Mouse (Mus musculus) embryonic facial prominence, embryonic 12.5 days (tissue): ENCODE measurements at regions not wholly inside any gene's neighbourhood (a gene's known extent, or its start where the extent isn't known, plus 50 kb on each side); places are given as distances from the start of the nearest gene placed in this dataset.

Source experiments
- ATAC-seq: fragments of 200-750 bp; cut with Nextera tagmentation; 2 replicates; pipeline ENCODE4 v1.8.0; 2017; ENCODE audit not compliant: insufficient number of reproducible peaks, insufficient read depth, low FRiP score, low TSS enrichment
- H3K27ac ChIP-seq: fragments of 300-500 bp; sonication (generic); 2 replicates; pipeline ENCODE4 v1.5.1; 2016; ENCODE audit warnings: mild to moderate bottlenecking
- H3K27me3 ChIP-seq: fragments of 300-500 bp; sonication (generic); 2 replicates; pipeline ENCODE4 v1.6.1; 2016; ENCODE audit warnings: mild to moderate bottlenecking, moderate library complexity
- H3K36me3 ChIP-seq: fragments of 300-500 bp; sonication (generic); 2 replicates; pipeline ENCODE4 v1.6.1; 2016; ENCODE audit warnings: mild to moderate bottlenecking
- H3K4me1 ChIP-seq: fragments of 300-500 bp; sonication (generic); 2 replicates; pipeline ENCODE4 v1.6.1; 2016
- H3K4me2 ChIP-seq: fragments of 300-500 bp; sonication (generic); replicated peaks from 2 replicates; pipeline ENCODE4 v1.6.1; 2016; ENCODE audit warnings: mild to moderate bottlenecking, moderate library complexity
- H3K4me3 ChIP-seq: fragments of 300-500 bp; sonication (generic); 2 replicates; pipeline ENCODE4 v1.5.1; 2016; ENCODE audit warnings: mild to moderate bottlenecking
- H3K9ac ChIP-seq: fragments of 300-500 bp; sonication (generic); 2 replicates; pipeline ENCODE4 v1.6.1; 2016; ENCODE audit warnings: mild to moderate bottlenecking, moderate library complexity
- H3K9me3 ChIP-seq: fragments of 300-500 bp; sonication (generic); 2 replicates; pipeline ENCODE4 v1.6.1; 2016; ENCODE audit warnings: mild to moderate bottlenecking, moderate library complexity
- WGBS: fragments of 180-500 bp; shearing (Covaris S2); methylation state at CpG from one replicate; pipeline ENCODE4 v1.1.7; 2016; 5-methylcytosine and 5-hydroxymethylcytosine counted together

GRCm38 (mm10) chr10:38573728-38574127 is 247.9 kb downstream of the Rfpl4b start:
- no peaks in the 10 kb centered on the region for H3K9me3 ChIP-seq
- no peaks in the 10 kb centered on the region for H3K27me3 ChIP-seq
- no peak overlapping the region for H3K27ac ChIP-seq
- H3K36me3 ChIP-seq = no peaks in the 10 kb centered on the region
- no peak overlapping the region for H3K9ac ChIP-seq
- H3K4me1 ChIP-seq = 0 out of 2 replicates have a peak, but pooled peaks cover 2% of the 10 kb centered on the region
- no peak overlapping the region for H3K4me3 ChIP-seq
- H3K4me2 ChIP-seq = no peak overlapping the region
- no peak for ATAC-seq
- WGBS = 60% methylated on average over 1 of the region's 1 CpGs

DNA sequence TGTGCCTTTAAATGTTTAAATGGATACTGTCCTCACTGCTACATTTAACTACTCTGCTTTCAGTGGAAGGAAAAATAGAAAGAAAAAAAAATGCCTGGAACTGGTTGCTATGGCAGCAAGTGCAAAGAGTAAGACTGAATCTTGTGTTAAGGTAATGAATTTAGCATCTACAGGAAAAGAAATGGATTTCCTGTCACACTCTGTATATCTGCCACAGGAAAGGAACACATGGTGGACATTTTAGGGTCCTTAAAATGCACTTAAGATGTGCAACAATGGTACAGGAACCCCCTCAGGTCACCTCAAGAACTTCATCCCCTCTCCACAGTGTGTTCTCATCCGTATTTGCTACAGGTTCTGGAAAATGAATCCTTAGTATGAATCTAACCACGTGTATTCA is 248.4 kb downstream of the Rfpl4b start:
- 60% methylated on average over 2 of the region's 2 CpGs for WGBS
- no peak for ATAC-seq
- no peaks in the 10 kb centered on the region for H3K9me3 ChIP-seq
- no peak overlapping the region for H3K27ac ChIP-seq
- no peaks in the 10 kb centered on the region for H3K27me3 ChIP-seq
- H3K4me3 ChIP-seq = no peak overlapping the region
- H3K4me2 ChIP-seq = no peak overlapping the region
- H3K9ac ChIP-seq = no peak overlapping the region
- H3K36me3 ChIP-seq = no peaks in the 10 kb centered on the region
- H3K4me1 ChIP-seq = 0 out of 2 replicates have a peak, but pooled peaks cover 2% of the 10 kb centered on the region

DNA sequence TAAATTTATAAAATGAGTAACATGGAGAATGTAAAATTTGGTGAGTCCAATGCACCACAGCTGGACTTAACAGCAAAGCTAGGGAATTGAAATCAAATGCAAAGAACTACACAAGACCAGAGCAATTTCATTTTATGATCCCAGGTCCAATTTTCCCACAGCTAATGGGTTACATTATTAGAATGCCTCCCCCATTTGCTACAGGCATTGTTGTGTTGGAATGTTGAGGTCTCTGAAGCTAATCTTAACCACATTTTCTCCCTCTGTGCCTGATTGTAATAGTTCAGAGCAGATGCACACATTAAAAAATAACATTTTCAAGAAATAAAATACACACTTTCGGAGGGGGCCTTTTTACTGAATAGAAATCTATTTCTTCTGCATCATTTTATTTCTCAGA is 254.3 kb downstream of the Rfpl4b start:
- ATAC-seq = no peak
- Histone ChIP-seq H3K4me3 (no peak overlapping the region), H3K9me3 (no peaks in the 10 kb centered on the region), H3K9ac (no peak overlapping the region), H3K27ac (no peak overlapping the region), H3K27me3 (no peaks in the 10 kb centered on the region), H3K4me2 (no peak overlapping the region), H3K4me1 (no peaks in the 10 kb centered on the region), H3K36me3 (no peaks in the 10 kb centered on the region)
- 70% methylated on average over 1 of the region's 1 CpGs for WGBS

- H3K4me1 ChIP-seq = no peaks in the 10 kb centered on the region
- no peak overlapping the region for H3K27ac ChIP-seq
- H3K4me2 ChIP-seq = no peak overlapping the region
- H3K9me3 ChIP-seq = no peaks in the 10 kb centered on the region
- H3K27me3 ChIP-seq = no peaks in the 10 kb centered on the region
- WGBS = 26% methylated on average over 1 of the region's 1 CpGs
- H3K9ac ChIP-seq = no peak overlapping the region
- ATAC-seq = no peak
- H3K4me3 ChIP-seq = no peak overlapping the region
- H3K36me3 ChIP-seq = no peaks in the 10 kb centered on the region
Observed at GRCm38 (mm10) chr10:38566361-38566760, 255.2 kb downstream of the Rfpl4b start.

DNA sequence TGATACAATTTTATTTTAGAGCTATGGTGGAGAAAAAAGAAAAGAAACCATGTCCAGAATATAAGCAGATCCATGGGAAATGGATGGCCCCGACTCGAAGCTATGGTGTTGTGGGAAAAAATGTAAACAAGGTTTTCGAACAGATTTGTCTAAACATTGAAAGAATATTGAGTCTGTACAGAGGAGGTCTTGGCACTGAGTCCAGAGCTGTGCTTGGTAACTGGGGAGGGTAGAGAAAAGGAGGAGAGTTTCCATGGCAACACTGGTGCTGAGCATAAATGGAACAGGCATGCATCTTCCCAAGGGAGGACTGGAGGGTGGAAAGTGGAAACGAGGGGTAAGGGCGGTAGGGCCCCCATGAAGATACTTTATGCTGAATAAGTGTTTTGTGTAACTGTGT is 266.5 kb downstream of the Rfpl4b start:
- H3K4me3 ChIP-seq = no peak overlapping the region
- H3K27ac ChIP-seq = peak overlapping the region; percentile 41; the same call in 1 of the 2 replicates
- no peaks in the 10 kb centered on the region for H3K9me3 ChIP-seq
- peaks cover 10% of the 10 kb centered on the region for H3K4me1 ChIP-seq
- H3K4me2 ChIP-seq = no peak overlapping the region
- H3K9ac ChIP-seq = no peak overlapping the region
- WGBS = 28% methylated on average over 5 of the region's 5 CpGs
- no peaks in the 10 kb centered on the region for H3K27me3 ChIP-seq
- no peaks in the 10 kb centered on the region for H3K36me3 ChIP-seq
- ATAC-seq = peak; percentile 71; the same call in 1 of the 2 replicates

GRCm38 (mm10) chr10:38553688-38554680 is 267.6 kb downstream of the Rfpl4b start:
- Histone ChIP-seq H3K4me3 (peak overlapping the region; percentile 19; the same call in 1 of the 2 replicates), H3K9ac (no peak overlapping the region; the same call in 1 of the 2 replicates), H3K27me3 (no peaks in the 10 kb centered on the region), H3K9me3 (no peaks in the 10 kb centered on the region), H3K4me2 (peak overlapping the region; percentile 47), H3K36me3 (no peaks in the 10 kb centered on the region), H3K27ac (peak overlapping the region; percentile 84), H3K4me1 (peaks cover 10% of the 10 kb centered on the region)
- WGBS = 6% methylated on average over 18 of the region's 18 CpGs
- ATAC-seq = peak; percentile 91

GRCm38 (mm10) chr10:38553326-38553687 is 268.3 kb downstream of the Rfpl4b start:
- peak overlapping the region; percentile 47; the same call in 1 of the 2 replicates for H3K4me2 ChIP-seq
- H3K27me3 ChIP-seq = no peaks in the 10 kb centered on the region
- H3K9me3 ChIP-seq = no peaks in the 10 kb centered on the region
- peak overlapping the region; percentile 84 for H3K27ac ChIP-seq
- H3K4me1 ChIP-seq = peaks cover 10% of the 10 kb centered on the region
- H3K9ac ChIP-seq = no peak overlapping the region
- H3K36me3 ChIP-seq = no peaks in the 10 kb centered on the region
- H3K4me3 ChIP-seq = no peak overlapping the region; the same call in 1 of the 2 replicates
- no peak for ATAC-seq

- H3K27ac ChIP-seq = no peak overlapping the region
- H3K9me3 ChIP-seq = no peaks in the 10 kb centered on the region
- no peaks in the 10 kb centered on the region for H3K27me3 ChIP-seq
- peaks cover 10% of the 10 kb centered on the region for H3K4me1 ChIP-seq
- no peaks in the 10 kb centered on the region for H3K36me3 ChIP-seq
- no peak overlapping the region for H3K4me2 ChIP-seq
- ATAC-seq = no peak
- 68% methylated on average over 5 of the region's 5 CpGs for WGBS
- no peak overlapping the region for H3K4me3 ChIP-seq
- no peak overlapping the region for H3K9ac ChIP-seq
Observed at GRCm38 (mm10) chr10:38552350-38553076, 269.1 kb downstream of the Rfpl4b start.

GRCm38 (mm10) chr10:38540031-38540430 is 281.5 kb downstream of the Rfpl4b start:
- Histone ChIP-seq H3K4me3 (no peak overlapping the region), H3K4me1 (no peaks in the 10 kb centered on the region), H3K9ac (no peak overlapping the region), H3K27ac (no peak overlapping the region), H3K4me2 (no peak overlapping the region), H3K9me3 (no peaks in the 10 kb centered on the region), H3K27me3 (no peaks in the 10 kb centered on the region), H3K36me3 (no peaks in the 10 kb centered on the region)
- no peak for ATAC-seq
- WGBS = 95% methylated on average over 4 of the region's 4 CpGs

DNA sequence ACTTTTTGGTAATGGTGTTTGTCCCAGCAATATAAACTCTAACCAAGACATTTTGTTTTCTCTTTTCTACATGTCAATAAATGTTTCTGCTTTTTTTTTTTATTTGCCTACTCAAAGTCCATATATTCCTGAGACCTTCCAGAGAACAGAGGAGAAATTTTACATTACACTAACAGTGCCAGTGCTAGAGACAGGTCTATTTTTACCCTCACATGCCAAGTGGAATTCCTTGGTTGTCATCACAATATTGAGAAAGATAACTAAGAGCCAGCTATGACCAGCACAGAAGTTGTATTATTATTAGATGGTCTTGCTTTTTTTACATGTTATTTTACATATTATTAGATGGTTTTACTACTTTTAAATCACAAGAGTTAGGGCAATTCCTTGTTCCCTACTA is 282.8 kb downstream of the Rfpl4b start:
- Histone ChIP-seq H3K27me3 (no peaks in the 10 kb centered on the region), H3K9me3 (no peaks in the 10 kb centered on the region), H3K4me2 (no peak overlapping the region), H3K36me3 (no peaks in the 10 kb centered on the region), H3K27ac (no peak overlapping the region), H3K4me1 (no peaks in the 10 kb centered on the region), H3K9ac (no peak overlapping the region), H3K4me3 (no peak overlapping the region)
- ATAC-seq = no peak

DNA sequence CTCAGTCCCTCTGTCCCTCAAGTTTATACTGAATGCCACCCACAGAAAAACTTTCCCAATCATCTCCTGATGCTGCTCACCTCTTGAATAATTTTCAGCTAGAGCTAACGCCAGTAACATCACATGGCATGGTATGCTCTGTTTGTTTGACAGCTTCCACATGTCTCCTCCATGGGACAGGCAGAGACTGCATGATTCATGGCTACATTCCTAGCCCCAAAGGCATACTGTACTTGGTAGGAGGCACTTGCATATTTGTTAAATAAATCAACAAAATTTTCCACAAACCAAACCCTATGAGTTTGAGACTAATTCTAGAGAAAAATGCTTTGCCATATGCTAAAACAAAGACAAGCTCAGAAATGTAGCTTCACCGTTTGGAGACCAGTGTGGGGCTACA is 304.9 kb downstream of the Rfpl4b start:
- Histone ChIP-seq H3K27me3 (no peaks in the 10 kb centered on the region), H3K27ac (no peak overlapping the region)

More for the DNA sequence above, 304.9 kb downstream of the Rfpl4b start:
- no peaks in the 10 kb centered on the region for H3K36me3 ChIP-seq
- WGBS = 76% methylated on average over 2 of the region's 2 CpGs
- H3K4me2 ChIP-seq = no peak overlapping the region
- H3K9ac ChIP-seq = no peak overlapping the region
- no peaks in the 10 kb centered on the region for H3K4me1 ChIP-seq
- no peak overlapping the region for H3K4me3 ChIP-seq
- no peaks in the 10 kb centered on the region for H3K9me3 ChIP-seq
- no peak for ATAC-seq
